Mouse (Mus musculus): ENCODE measurements at regions not wholly inside any gene's neighbourhood (a gene's known extent, or its start where the extent isn't known, plus 50 kb on each side); places are given as distances from the start of the nearest gene placed in this dataset.
"Not testable (repeated sequence)": the region's sequence is repeated elsewhere in the genome, so short reads cannot be mapped to it uniquely, and the experiment has no call there.

- DNase-seq (ENCODE audit: low read depth): no peak
These were observed 284.0 kb downstream of the Rapgef2 start for GRCm38 (mm10) chr3:79002173-79002848.

- DNase-seq (ENCODE audit: low read depth): no peak
These were observed 284.6 kb downstream of the Rapgef2 start for GRCm38 (mm10) chr3:79001754-79002153.

- no peak for DNase-seq (ENCODE audit: low read depth)
These were observed 286.0 kb downstream of the Rapgef2 start for GRCm38 (mm10) chr3:79000293-79000692.

GRCm38 (mm10) chr3:78999803-79000202 is 286.5 kb downstream of the Rapgef2 start:
- DNase-seq (ENCODE audit: low read depth): no peak

- DNase-seq (ENCODE audit: low read depth): no peak
These were observed 298.2 kb downstream of the Rapgef2 start for GRCm38 (mm10) chr3:78988120-78988519.

- DNase-seq (ENCODE audit: low read depth): no peak
These were observed 299.6 kb downstream of the Rapgef2 start for GRCm38 (mm10) chr3:78986726-78987125.

- DNase-seq (ENCODE audit: low read depth): no peak
These were observed 305.3 kb downstream of the Rapgef2 start for GRCm38 (mm10) chr3:78981057-78981456.

GRCm38 (mm10) chr3:78978781-78979180 is 307.5 kb downstream of the Rapgef2 start:
- no peak for DNase-seq (ENCODE audit: low read depth)

GRCm38 (mm10) chr3:78966683-78967549 is 319.4 kb downstream of the Rapgef2 start:
- DNase-seq (ENCODE audit: low read depth): not testable (repeated sequence)

- DNase-seq (ENCODE audit: low read depth): no peak
These were observed 322.0 kb downstream of the Rapgef2 start for GRCm38 (mm10) chr3:78964231-78964858.

- no peak for DNase-seq (ENCODE audit: low read depth)
These were observed 327.5 kb downstream of the Rapgef2 start for GRCm38 (mm10) chr3:78958781-78959180.

GRCm38 (mm10) chr3:78955364-78955763 is 331.0 kb downstream of the Rapgef2 start:
- DNase-seq (ENCODE audit: low read depth): no peak

- not testable (repeated sequence) for DNase-seq (ENCODE audit: low read depth)
These were observed 336.9 kb downstream of the Rapgef2 start for GRCm38 (mm10) chr3:78949385-78949784.

GRCm38 (mm10) chr3:78948700-78949099 is 337.6 kb downstream of the Rapgef2 start:
- no peak for DNase-seq (ENCODE audit: low read depth)

GRCm38 (mm10) chr3:78948171-78948570 is 338.1 kb downstream of the Rapgef2 start:
- peak; percentile 51 for DNase-seq (ENCODE audit: low read depth)

- no peak for DNase-seq (ENCODE audit: low read depth)
These were observed 339.1 kb downstream of the Rapgef2 start for GRCm38 (mm10) chr3:78947183-78947582.

GRCm38 (mm10) chr3:78944185-78944584 is 342.1 kb downstream of the Rapgef2 start:
- DNase-seq (ENCODE audit: low read depth): no peak

- DNase-seq (ENCODE audit: low read depth): no peak
These were observed 353.3 kb downstream of the Rapgef2 start for GRCm38 (mm10) chr3:78932975-78933374.

- no peak for DNase-seq (ENCODE audit: low read depth)
These were observed 366.5 kb downstream of the Rapgef2 start for GRCm38 (mm10) chr3:78919850-78920249.

GRCm38 (mm10) chr3:78919407-78919806 is 366.9 kb downstream of the Rapgef2 start:
- peak; percentile 63 for DNase-seq (ENCODE audit: low read depth)

- DNase-seq (ENCODE audit: low read depth): no peak
These were observed 378.0 kb downstream of the Rapgef2 start for GRCm38 (mm10) chr3:78908196-78908844.

GRCm38 (mm10) chr3:78907778-78908177 is 378.5 kb downstream of the Rapgef2 start:
- DNase-seq (ENCODE audit: low read depth): no peak

Measured in c-Kit-positive CD71-negative TER-119-negative erythroid progenitor cells, embryonic 14.5 days (primary cell).